In the genomic region with DNA sequence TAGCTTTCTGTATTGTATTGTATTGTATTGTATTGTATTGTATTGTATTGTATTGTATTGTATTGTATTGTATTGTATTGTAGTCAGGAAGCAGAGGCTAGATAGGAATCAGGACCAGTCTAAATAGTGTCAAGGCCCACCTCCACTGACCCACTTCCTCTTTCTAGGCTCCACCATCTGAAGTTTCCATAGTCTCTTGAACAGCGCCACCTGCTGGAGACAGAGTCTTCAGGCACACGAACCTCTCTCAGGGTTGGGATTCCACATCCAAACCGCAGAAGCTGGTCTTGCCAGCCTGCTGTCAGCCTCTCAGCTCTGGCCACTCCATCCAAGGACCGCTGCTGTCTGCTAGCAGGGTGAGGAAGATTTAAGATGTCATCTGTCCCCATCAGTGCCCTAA, we compare ENCODE assay signal across 7 mouse cellular contexts.
DNase-seq lines count a peak whose midpoint lies in the region; ATAC-seq and TF ChIP-seq lines count a peak whose summit lies in the region.

No protein-coding gene starts in this region.

- no peak overlapping the region for H3K4me2 ChIP-seq in CH12.LX (ENCODE audit: insufficient read depth, low read depth, poor library complexity, severe bottlenecking)

- in situ Hi-C loops in CH12.LX (cut with MboI; ENCODE audit: low pct_ligation_motif_present, low pct_unique_long_range_greater_than_20kb, low sequenced_read_pairs): loop anchor here (10.0 kb wide), 1 partner anchor 110 kb away; no protein-coding TSS in a partner anchor

- ATAC-seq in granulocyte monocyte progenitor cell, adult 5-6 weeks (replicated peaks; ENCODE audit: poor library complexity, severe bottlenecking): peak; percentile 98
- peak; percentile 95 for ATAC-seq in megakaryocyte, adult 5-6 weeks (ENCODE audit: poor library complexity, severe bottlenecking)

- peak; percentile 88 for DNase-seq in CH12.LX (ENCODE audit: extremely low read depth)
- DNase-seq in R1 (ENCODE audit: low read depth, low spot score): peak; percentile 84
- DNase-seq in cerebellum, postnatal 4 days (ENCODE audit: low spot score in 2 of 2): peak; percentile 49 to 70
- DNase-seq in layer of hippocampus, adult 2 months (ENCODE audit: low spot score in 2 of 2): peak; percentile 26 to 56
- DNase-seq in spleen, adult 2 months (ENCODE audit: low read depth in 1 of 2, low spot score in 2 of 2): peak; percentile 54 to 73

- H3K9ac ChIP-seq in CH12.LX (ENCODE audit: insufficient read depth, low read depth): no peak overlapping the region

- TF ChIP-seq RAD21 in CH12.LX (IDR thresholded peaks at IDR 0.05; ENCODE audit: low read depth, low read length): peak; percentile 64

- H3K9me3 ChIP-seq in CH12.LX (replicated peaks; ENCODE audit: low read length): no peaks in the 10 kb centered on the region

- H3K27me3 ChIP-seq in CH12.LX (replicated peaks): peaks cover 12% of the 10 kb centered on the region
- H3K27me3 ChIP-seq in spleen, adult 2 months (ENCODE audit: control insufficient read depth, insufficient read depth, low read length): no peaks in the 10 kb centered on the region

- no peak overlapping the region for H3K27ac ChIP-seq in CH12.LX (ENCODE audit: insufficient read depth, low read depth)
- H3K27ac ChIP-seq in layer of hippocampus, adult 2 months: no peak overlapping the region
- H3K27ac ChIP-seq in spleen, adult 2 months (ENCODE audit: insufficient read depth, low read length): no peak overlapping the region

- no peak overlapping the region for H3K4me3 ChIP-seq in CH12.LX (replicated peaks in 1 of 3; ENCODE audit: low read depth in 2 of 3, low read length in 2 of 3, poor library complexity in 1 of 3)
- H3K4me3 ChIP-seq in layer of hippocampus, adult 2 months: no peak overlapping the region
- no peak overlapping the region for H3K4me3 ChIP-seq in spleen, adult 2 months (ENCODE audit: extremely low read depth, insufficient read depth, insufficient read length)

- dilution Hi-C loops in CH12.LX (cut with MboI; ENCODE audit: extremely low pct_ligation_motif_present, extremely low pct_unique_long_range_greater_than_20kb, low sequenced_read_pairs): no loop called here

- peaks cover 0 to 3% of the 10 kb centered on the region in 2 experiments; a peak in 2 of 4 replicates for H3K4me1 ChIP-seq in CH12.LX (ENCODE audit: control insufficient read depth in 1 of 2, insufficient read depth in 2 of 2)
- H3K4me1 ChIP-seq in spleen, adult 2 months (ENCODE audit: control insufficient read depth, insufficient read depth, insufficient read length): no peaks in the 10 kb centered on the region; the same call in 1 of the 2 replicates

- no peaks in the 10 kb centered on the region for H3K36me3 ChIP-seq in CH12.LX (replicated peaks in 1 of 2; ENCODE audit: control insufficient read depth in 1 of 2, insufficient read depth in 1 of 2, low read length in 1 of 2)
- H3K36me3 ChIP-seq in spleen, adult 2 months (ENCODE audit: control insufficient read depth, insufficient read depth, low read length): no peaks in the 10 kb centered on the region

- TF ChIP-seq EP300 in CH12.LX (IDR thresholded peaks at IDR 0.05; ENCODE audit: low read length): no peak

- TF ChIP-seq POLR2A in CH12.LX (IDR thresholded peaks at IDR 0.05; ENCODE audit: low read depth, low read length): no peak
- TF ChIP-seq POLR2A in spleen, adult 2 months (IDR thresholded peaks at IDR 0.05; ENCODE audit: low read depth, low read length): no peak

- H3K79me2 ChIP-seq in CH12.LX (replicated peaks; ENCODE audit: control insufficient read depth, extremely low read depth, insufficient read depth, poor library complexity, severe bottlenecking): no peaks in the 10 kb centered on the region

- WGBS in spleen, adult 2 months: 15% methylated on average over 4 of the region's 4 CpGs

- peak; percentile 67 to 83; a peak in 3 of 4 replicates for TF ChIP-seq CTCF in CH12.LX (conservative IDR thresholded peaks at IDR 0.05 in 1 of 2, IDR thresholded peaks at IDR 0.05 in 1 of 2; ENCODE audit: low read depth in 2 of 2, low read length in 2 of 2)
- peak; percentile 83 for TF ChIP-seq CTCF in layer of hippocampus, adult 2 months (conservative IDR thresholded peaks at IDR 0.05)
- TF ChIP-seq CTCF in spleen, adult 2 months (IDR thresholded peaks at IDR 0.05; ENCODE audit: extremely low read depth, insufficient read depth, insufficient read length, insufficient replicate concordance): peak; percentile 77; the same call in 1 of the 2 replicates

TF ChIP-seq in CH12.LX, 34 proteins besides CTCF, POLR2A, EP300 and RAD21:
- TF ChIP-seq SMC3 (IDR thresholded peaks at IDR 0.05; ENCODE audit: low read depth, low read length): peak; percentile 86
- TF ChIP-seq RCOR1 (conservative IDR thresholded peaks at IDR 0.05; ENCODE audit: low read depth, low read length): no peak
